ENCODE assay signal across 28 mouse cellular contexts in the genomic region with DNA sequence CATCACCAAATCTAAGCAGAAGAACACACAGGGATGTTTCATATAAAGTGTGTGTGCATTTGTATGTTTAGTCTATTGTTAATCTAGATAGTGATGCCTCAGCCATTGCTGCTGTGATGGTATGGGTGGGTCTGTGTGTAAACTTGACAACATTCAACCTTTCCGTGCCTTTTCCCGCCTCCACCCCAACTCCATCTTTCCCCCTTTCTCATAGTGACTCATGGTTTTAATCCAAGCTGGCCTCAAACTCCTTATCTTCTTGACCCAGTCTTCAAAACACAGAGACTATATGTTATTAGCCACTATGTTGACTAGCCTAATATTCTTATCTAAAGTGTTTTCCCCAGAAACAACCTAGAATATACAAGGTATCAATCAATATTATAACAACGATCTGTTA.
DNase-seq lines count a peak whose midpoint lies in the region; ATAC-seq lines count a peak whose summit lies in the region.
"Had no signal": no experiment of that assay in that cellular context is flagged by ENCODE, and none has a peak within 500 bp of the region (broad histone marks: within the 10 kb centered on the region; RNA-seq: fewer than 3 reads in every experiment).

No protein-coding gene starts in this region.

- H3K4me2 ChIP-seq in liver, embryonic 11.5 days, result no peak overlapping the region
- H3K4me2 ChIP-seq in liver, embryonic 13.5 days, result no peak overlapping the region
- H3K4me2 ChIP-seq in liver, embryonic 16.5 days (ENCODE audit: low read depth, low read length), result no peak overlapping the region
- H3K4me2 ChIP-seq: forebrain, embryonic 13.5 days; heart, embryonic 12.5 days; heart, embryonic 15.5 days; hindbrain, embryonic 13.5 days had no signal

- H3K27ac ChIP-seq in liver, embryonic 11.5 days (ENCODE audit: low read depth, low read length), result no peak overlapping the region
- peak overlapping the region; percentile 72; the same call in 1 of the 2 replicates for H3K27ac ChIP-seq in liver, embryonic 13.5 days
- no peak overlapping the region for H3K27ac ChIP-seq in liver, embryonic 16.5 days (ENCODE audit: low read length)
- H3K27ac ChIP-seq: forebrain, embryonic 10.5 days; forebrain, embryonic 13.5 days; gastrocnemius, adult 2 months; heart, embryonic 15.5 days; hindbrain, embryonic 10.5 days; hindbrain, embryonic 13.5 days had no signal

- H3K9me3 ChIP-seq in liver, embryonic 11.5 days (ENCODE audit: control insufficient read depth, low read length), result 0 out of 2 replicates have a peak, but pooled peaks cover 2% of the 10 kb centered on the region
- no peaks in the 10 kb centered on the region for H3K9me3 ChIP-seq in liver, embryonic 13.5 days (replicated peaks)
- H3K9me3 ChIP-seq in liver, embryonic 16.5 days (replicated peaks; ENCODE audit: control insufficient read depth, low read length), result no peaks in the 10 kb centered on the region
- H3K9me3 ChIP-seq: forebrain, embryonic 10.5 days; forebrain, embryonic 13.5 days; heart, embryonic 15.5 days; hindbrain, embryonic 13.5 days had no signal

- H3K4me1 ChIP-seq in liver, embryonic 11.5 days (replicated peaks; ENCODE audit: control insufficient read depth, insufficient read depth, low read length), result no peaks in the 10 kb centered on the region
- peaks cover 11% of the 10 kb centered on the region for H3K4me1 ChIP-seq in liver, embryonic 13.5 days (replicated peaks)
- H3K4me1 ChIP-seq in liver, embryonic 16.5 days (ENCODE audit: control insufficient read depth, low read depth, low read length), result peaks cover 4% of the 10 kb centered on the region; the same call in 1 of the 2 replicates
- H3K4me1 ChIP-seq: heart, embryonic 15.5 days; hindbrain, embryonic 13.5 days had no signal

- no peaks in the 10 kb centered on the region for H3K27me3 ChIP-seq in liver, embryonic 11.5 days (replicated peaks; ENCODE audit: control insufficient read depth, insufficient read depth, low read length)
- H3K27me3 ChIP-seq in liver, embryonic 13.5 days, result no peaks in the 10 kb centered on the region
- no peaks in the 10 kb centered on the region for H3K27me3 ChIP-seq in liver, embryonic 16.5 days (ENCODE audit: control insufficient read depth, insufficient read depth, low read depth, low read length)
- H3K27me3 ChIP-seq: forebrain, embryonic 13.5 days; heart, embryonic 12.5 days; heart, embryonic 15.5 days; hindbrain, embryonic 13.5 days had no signal

- 0 out of 2 replicates have a peak, but pooled peaks cover 3% of the 10 kb centered on the region for H3K36me3 ChIP-seq in liver, embryonic 11.5 days (ENCODE audit: control insufficient read depth, insufficient read depth, low read length)
- peaks cover 4% of the 10 kb centered on the region; the same call in 1 of the 2 replicates for H3K36me3 ChIP-seq in liver, embryonic 13.5 days
- H3K36me3 ChIP-seq in liver, embryonic 16.5 days (ENCODE audit: control insufficient read depth, insufficient read depth), result no peaks in the 10 kb centered on the region

- DNase-seq in liver, result peak; percentile 13
- DNase-seq in liver, embryonic 11.5 days (ENCODE audit: low spot score), result no peak
- peak; percentile 22 for DNase-seq in c-Kit-negative CD71-positive TER-119-positive erythroid progenitor cells, embryonic 14.5 days (ENCODE audit: low read depth, low spot score)
- DNase-seq in liver, embryonic 13.5 days, result no peak
- no peak for DNase-seq in left cerebral cortex, adult 11 months (ENCODE audit: low spot score)
- DNase-seq: adrenal gland, adult 8-10 months; adrenal gland, postnatal 25 days; cerebellum, adult 11-12 months; cerebellum, adult 8-10 months; cerebellum, postnatal 10 days; cerebellum, postnatal 36 days; embryo, embryonic 11 days; gastrocnemius, adult 2 months; gastrocnemius, postnatal 14 days; heart, adult 18-20 months; heart, postnatal 10 days; heart, postnatal 36 days had no signal

- no peak overlapping the region for H3K4me3 ChIP-seq in liver, embryonic 11.5 days (ENCODE audit: low read depth, low read length)
- H3K4me3 ChIP-seq in liver, embryonic 13.5 days (replicated peaks), result no peak overlapping the region
- H3K4me3 ChIP-seq in liver, embryonic 16.5 days (ENCODE audit: low read depth, low read length), result no peak overlapping the region
- H3K4me3 ChIP-seq: forebrain, embryonic 10.5 days; forebrain, embryonic 13.5 days; gastrocnemius, adult 2 months; heart, embryonic 12.5 days; heart, embryonic 15.5 days; hindbrain, embryonic 10.5 days; hindbrain, embryonic 13.5 days had no signal

- ATAC-seq in liver, embryonic 11.5 days (replicated peaks; ENCODE audit: low FRiP score), result no peak; the same call in 1 of the 2 replicates
- peak; percentile 84 for ATAC-seq in liver, embryonic 13.5 days (ENCODE audit: low read depth)
- peak; percentile 76 for ATAC-seq in liver, embryonic 16.5 days (ENCODE audit: low read depth)
- ATAC-seq in frontal cortex, adult (ENCODE audit: low TSS enrichment), result no peak
- ATAC-seq: activated CD4-positive, CD25-positive, alpha-beta regulatory T cell, adult 4 months; forebrain, embryonic 13.5 days; forebrain, embryonic 16.5 days; hindbrain, embryonic 16.5 days had no signal

- WGBS in liver, embryonic 11.5 days, result 83% methylated on average over 3 of the region's 3 CpGs
- WGBS in liver, embryonic 13.5 days (ENCODE audit: insufficient replicate concordance), result 53% methylated on average over 3 of the region's 3 CpGs
- WGBS in liver, embryonic 16.5 days (ENCODE audit: insufficient replicate concordance), result 48% methylated on average over 3 of the region's 3 CpGs

- H3K9ac ChIP-seq in liver, embryonic 11.5 days (ENCODE audit: low read depth, low read length), result no peak overlapping the region
- H3K9ac ChIP-seq in liver, embryonic 13.5 days, result no peak overlapping the region
- H3K9ac ChIP-seq in liver, embryonic 16.5 days (ENCODE audit: low read depth, low read length), result no peak overlapping the region
- H3K9ac ChIP-seq: forebrain, embryonic 13.5 days; heart, embryonic 12.5 days; heart, embryonic 15.5 days; hindbrain, embryonic 13.5 days had no signal

Comparison
In these comparisons a context has a peak if more than half of its experiments do, and no peak if none do; other contexts are left out.
1. DNase-seq: peak in liver (single experiment) and c-Kit-negative CD71-positive TER-119-positive erythroid progenitor cells, embryonic 14.5 days (single experiment); none in liver, embryonic 11.5 days (single experiment), liver, embryonic 13.5 days (single experiment) and left cerebral cortex, adult 11 months (single experiment).
2. ATAC-seq: peak in liver, embryonic 13.5 days (single experiment) and liver, embryonic 16.5 days (single experiment); none in liver, embryonic 11.5 days (single experiment) and frontal cortex, adult (single experiment).